Mouse (Mus musculus) limb, embryonic 12.5 days (tissue): ENCODE measurements around the gene Slc25a20. TPM values are rescaled to one million over a fixed set of nuclear protein-coding genes. Genes with fewer than 3 reads are reported as not detected.

Experiments
- ATAC-seq: fragments of 200-750 bp; cut with Nextera tagmentation; 2 replicates; pipeline ENCODE4 v1.8.0; 2017; ENCODE audit warnings: low read depth, moderate TSS enrichment; ENCODE audit not compliant: insufficient number of reproducible peaks, insufficient read depth, low FRiP score, low TSS enrichment
- H3K27ac ChIP-seq: fragments of 300-500 bp; sonication (generic); 2 replicates; pipeline ENCODE4 v1.5.1; 2016; ENCODE audit warnings: mild to moderate bottlenecking, moderate library complexity
- H3K27me3 ChIP-seq: fragments of 300-500 bp; sonication (generic); 2 replicates; pipeline ENCODE4 v1.6.1; 2016; ENCODE audit warnings: mild to moderate bottlenecking, moderate library complexity
- H3K36me3 ChIP-seq: fragments of 300-500 bp; sonication (generic); 2 replicates; pipeline ENCODE4 v1.6.1; 2016; ENCODE audit warnings: mild to moderate bottlenecking, moderate library complexity
- H3K4me1 ChIP-seq: fragments of 300-500 bp; sonication (generic); replicated peaks from 2 replicates; pipeline ENCODE4 v1.6.1; 2016
- H3K4me2 ChIP-seq: fragments of 300-500 bp; sonication (generic); 2 replicates; pipeline ENCODE4 v1.6.1; 2016; ENCODE audit warnings: mild to moderate bottlenecking, moderate library complexity
- H3K4me3 ChIP-seq: fragments of 300-500 bp; sonication (generic); replicated peaks from 2 replicates; pipeline ENCODE4 v1.5.1; 2016; ENCODE audit warnings: mild to moderate bottlenecking
- H3K9ac ChIP-seq: fragments of 300-500 bp; sonication (generic); replicated peaks from 2 replicates; pipeline ENCODE4 v1.6.1; 2016; ENCODE audit warnings: mild to moderate bottlenecking, moderate library complexity
- H3K9me3 ChIP-seq: fragments of 300-500 bp; sonication (generic); 2 replicates; pipeline ENCODE4 v1.6.1; 2016; ENCODE audit warnings: mild to moderate bottlenecking, moderate library complexity
- WGBS: fragments of 180-500 bp; shearing (Covaris S2); methylation state at CpG from one replicate; pipeline ENCODE4 v1.1.7; 2016; 5-methylcytosine and 5-hydroxymethylcytosine counted together
- polyA plus RNA-seq: library from polyadenylated mRNA; unstranded; fragments of >200 nt; fragmentation: Nextera tagmentation; extraction: Ambion mirVana; gene quantifications from 2 replicates; pipeline ENCODE4 v1.2.1, GENCODE M21; 2016

The Slc25a20 gene
- polyA plus RNA-seq, 1 experiment from 2014 or later: 40.7 TPM

DNA sequence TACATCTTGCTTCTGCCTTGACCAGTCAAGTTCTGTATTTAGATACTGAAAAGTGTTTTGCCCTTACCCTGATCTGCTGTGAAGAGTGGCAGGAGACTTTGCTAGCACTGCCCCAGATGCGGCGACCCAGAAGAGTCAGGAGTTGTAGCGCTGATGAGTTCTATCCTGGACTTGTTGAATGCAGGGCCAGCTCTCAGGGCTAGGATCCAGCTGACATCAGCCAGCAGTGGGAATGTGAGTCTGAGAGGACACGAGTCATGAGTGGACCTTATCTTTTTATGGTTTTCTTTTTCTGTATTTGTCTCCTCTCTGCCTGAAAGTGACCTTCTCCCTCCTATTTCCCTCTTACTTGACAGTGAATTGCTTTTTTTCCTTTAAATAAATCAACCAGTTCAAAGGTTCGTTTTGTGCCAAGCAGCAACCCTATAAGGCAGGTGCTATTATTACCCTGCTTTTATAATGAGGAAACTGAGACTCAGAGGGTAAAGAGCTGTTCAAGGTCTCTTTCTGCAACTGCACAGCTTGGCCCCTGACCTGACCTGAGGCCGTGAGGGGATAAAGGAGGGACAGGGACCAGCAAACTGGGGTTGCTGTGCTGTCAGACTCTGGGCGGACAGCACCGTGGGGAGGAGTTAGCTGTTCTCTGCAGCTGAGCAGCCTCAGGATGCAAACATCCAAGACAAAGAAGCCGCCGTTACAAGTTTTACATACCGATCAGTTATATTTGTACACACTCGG is 41.7 kb downstream of the Slc25a20 start:
- Histone ChIP-seq H3K4me3 (no peak overlapping the region), H3K4me1 (no peaks in the 10 kb centered on the region), H3K36me3 (no peaks in the 10 kb centered on the region), H3K27me3 (no peaks in the 10 kb centered on the region), H3K9ac (no peak overlapping the region), H3K9me3 (no peaks in the 10 kb centered on the region), H3K4me2 (no peak overlapping the region), H3K27ac (no peak overlapping the region)
- ATAC-seq: no peak
- WGBS: 56% methylated on average over 12 of the region's 12 CpGs

DNA sequence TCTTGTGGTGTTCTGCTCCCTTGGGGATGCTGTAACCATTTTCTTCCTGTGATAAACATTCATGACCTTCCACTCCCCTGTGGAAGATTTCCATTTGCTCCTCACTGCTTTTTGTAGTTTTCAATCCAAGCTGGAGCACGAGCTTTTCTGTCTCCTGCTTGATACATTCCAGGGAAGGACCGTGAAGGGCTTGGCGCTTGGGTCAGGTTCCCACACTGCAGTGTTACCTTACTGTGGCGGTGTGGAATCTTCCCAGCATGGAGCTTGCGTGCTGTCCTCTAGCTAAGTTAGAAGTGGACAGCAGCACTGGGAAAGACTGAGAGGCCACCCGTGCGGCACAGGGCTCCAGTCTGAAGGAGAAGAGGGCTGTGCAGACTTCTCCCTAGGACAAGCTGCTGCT is 42.7 kb downstream of the Slc25a20 start:
- H3K9ac ChIP-seq: no peak overlapping the region
- 79% methylated on average over 7 of the region's 7 CpGs for WGBS
- no peaks in the 10 kb centered on the region for H3K9me3 ChIP-seq
- H3K27ac ChIP-seq: no peak overlapping the region
- ATAC-seq: no peak
- no peaks in the 10 kb centered on the region for H3K36me3 ChIP-seq
- H3K4me2 ChIP-seq: no peak overlapping the region
- no peak overlapping the region for H3K4me3 ChIP-seq
- H3K27me3 ChIP-seq: no peaks in the 10 kb centered on the region
- H3K4me1 ChIP-seq: no peaks in the 10 kb centered on the region

DNA sequence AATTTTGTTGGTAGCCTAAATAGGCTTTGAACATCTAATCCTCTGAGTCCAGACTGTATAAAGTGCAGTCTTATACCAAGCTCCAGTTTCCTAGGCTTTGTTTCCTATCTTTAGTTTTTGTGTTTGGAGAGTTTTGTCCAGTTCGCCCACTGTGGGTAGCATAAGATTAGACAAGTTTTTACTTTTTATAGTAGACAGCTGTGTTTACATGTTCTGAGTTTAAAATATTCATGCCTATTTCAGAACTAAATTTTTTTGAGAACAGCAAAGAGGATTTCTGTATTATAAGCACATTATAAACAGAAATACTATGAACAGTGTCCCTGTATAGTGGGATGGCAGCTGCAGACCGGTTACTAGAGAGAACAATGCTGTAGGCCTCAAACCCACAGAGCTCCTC is 45.3 kb downstream of the Slc25a20 start:
- no peaks in the 10 kb centered on the region for H3K4me1 ChIP-seq
- no peaks in the 10 kb centered on the region for H3K27me3 ChIP-seq
- H3K27ac ChIP-seq: no peak overlapping the region
- no peaks in the 10 kb centered on the region for H3K36me3 ChIP-seq
- no peak overlapping the region for H3K4me2 ChIP-seq
- WGBS: 91% methylated on average over 2 of the region's 2 CpGs
- no peak for ATAC-seq
- H3K9ac ChIP-seq: no peak overlapping the region
- no peak overlapping the region for H3K4me3 ChIP-seq
- no peaks in the 10 kb centered on the region for H3K9me3 ChIP-seq

DNA sequence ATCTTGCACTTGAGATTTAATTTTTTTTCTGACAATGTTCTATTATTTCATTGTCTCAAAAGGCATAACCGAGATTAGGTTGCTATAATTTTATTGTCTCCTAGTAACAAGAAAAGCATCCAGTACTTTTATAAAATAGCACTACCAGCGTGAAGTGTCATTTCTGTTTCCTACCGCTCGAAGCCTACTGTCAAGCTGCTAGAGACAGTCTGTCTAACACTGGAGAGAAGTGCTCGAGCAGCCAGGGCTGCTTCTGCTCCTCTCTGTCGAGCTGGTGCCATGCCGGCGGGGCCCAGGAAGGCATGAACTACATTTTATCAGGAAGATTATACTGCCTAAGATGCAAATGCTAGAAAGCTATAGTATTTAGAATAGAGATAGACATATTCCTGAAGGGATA is 46.9 kb downstream of the Slc25a20 start:
- no peak overlapping the region for H3K4me2 ChIP-seq
- no peak overlapping the region for H3K4me3 ChIP-seq
- H3K27ac ChIP-seq: no peak overlapping the region
- H3K27me3 ChIP-seq: no peaks in the 10 kb centered on the region
- H3K4me1 ChIP-seq: no peaks in the 10 kb centered on the region
- no peak for ATAC-seq
- WGBS: 92% methylated on average over 8 of the region's 8 CpGs
- no peaks in the 10 kb centered on the region for H3K9me3 ChIP-seq
- no peaks in the 10 kb centered on the region for H3K36me3 ChIP-seq
- no peak overlapping the region for H3K9ac ChIP-seq

DNA sequence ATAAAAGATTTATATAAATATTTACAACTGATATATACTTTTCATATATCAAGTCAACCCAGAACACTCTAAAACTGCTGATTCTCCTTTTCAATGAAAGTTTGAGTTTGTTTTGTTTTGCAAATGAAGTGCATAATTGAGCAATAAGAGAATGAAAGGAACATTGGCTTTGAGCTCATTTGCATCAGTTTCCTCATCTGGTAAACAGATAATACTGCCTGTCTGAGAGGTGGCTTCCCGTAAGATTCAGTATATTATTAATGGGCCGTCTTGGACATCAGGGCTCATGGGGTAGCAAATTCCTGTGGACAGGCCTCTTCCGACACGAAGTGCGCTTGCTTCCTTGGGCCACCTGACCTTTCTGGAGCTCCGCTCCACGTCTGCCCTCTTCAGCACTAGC is 48.9 kb downstream of the Slc25a20 start:
- H3K27me3 ChIP-seq: no peaks in the 10 kb centered on the region
- H3K27ac ChIP-seq: no peak overlapping the region
- no peak overlapping the region for H3K4me2 ChIP-seq
- no peak overlapping the region for H3K4me3 ChIP-seq
- H3K4me1 ChIP-seq: no peaks in the 10 kb centered on the region
- no peak for ATAC-seq
- WGBS: 86% methylated on average over 7 of the region's 7 CpGs
- no peak overlapping the region for H3K9ac ChIP-seq
- H3K9me3 ChIP-seq: no peaks in the 10 kb centered on the region
- no peaks in the 10 kb centered on the region for H3K36me3 ChIP-seq

DNA sequence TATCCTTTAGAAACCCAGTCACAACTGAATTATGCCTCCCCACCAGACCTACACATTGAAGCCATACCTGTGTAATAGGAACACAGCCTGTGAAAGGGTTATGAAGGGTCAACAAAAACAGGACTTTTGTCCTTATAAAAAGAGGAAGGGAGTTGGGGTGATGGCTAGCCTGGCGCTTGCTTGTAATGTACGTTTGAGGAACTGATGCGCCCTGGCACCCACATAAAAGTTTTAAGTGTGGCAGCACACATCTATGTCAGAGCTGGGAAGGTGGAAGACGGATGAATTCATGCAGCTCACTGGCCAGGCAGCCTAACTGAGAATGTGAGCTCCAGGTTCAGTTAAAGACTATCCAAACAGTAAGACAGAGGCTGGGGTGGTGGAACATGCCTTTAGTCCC is 54.3 kb downstream of the Slc25a20 start:
- H3K36me3 ChIP-seq: peaks cover 26% of the 10 kb centered on the region
- no peaks in the 10 kb centered on the region for H3K27me3 ChIP-seq
- no peak overlapping the region for H3K27ac ChIP-seq
- H3K4me2 ChIP-seq: no peak overlapping the region
- no peak overlapping the region for H3K4me3 ChIP-seq
- no peaks in the 10 kb centered on the region for H3K9me3 ChIP-seq
- H3K9ac ChIP-seq: no peak overlapping the region
- ATAC-seq: no peak
- no peaks in the 10 kb centered on the region for H3K4me1 ChIP-seq
- 93% methylated on average over 4 of the region's 4 CpGs for WGBS

DNA sequence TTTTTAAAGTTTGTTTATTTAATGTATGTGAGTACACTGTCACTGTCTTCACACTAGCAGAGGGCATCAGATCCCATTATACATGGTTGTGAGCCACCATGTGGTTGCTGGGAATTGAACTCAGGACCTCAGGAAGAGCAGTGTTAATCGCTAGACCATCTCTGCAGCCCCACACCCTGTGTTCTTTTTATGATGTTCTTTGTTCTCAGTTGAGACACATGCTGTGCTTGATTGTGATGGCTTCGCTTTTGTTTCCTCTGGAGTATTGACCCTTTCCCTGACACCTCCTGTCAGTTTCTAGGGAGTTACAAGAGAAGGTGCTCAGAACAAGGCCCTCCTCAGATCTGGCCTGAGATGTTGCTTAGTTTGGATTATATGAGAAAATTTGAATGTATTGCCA is 61.9 kb downstream of the Slc25a20 start:
- Histone ChIP-seq H3K9ac (no peak overlapping the region), H3K4me2 (no peak overlapping the region), H3K9me3 (no peaks in the 10 kb centered on the region), H3K27ac (no peak overlapping the region), H3K27me3 (no peaks in the 10 kb centered on the region), H3K36me3 (peaks cover 40% of the 10 kb centered on the region; the same call in 1 of the 2 replicates), H3K4me3 (no peak overlapping the region), H3K4me1 (no peaks in the 10 kb centered on the region)
- WGBS: 58% methylated on average over 2 of the region's 2 CpGs
- no peak for ATAC-seq

DNA sequence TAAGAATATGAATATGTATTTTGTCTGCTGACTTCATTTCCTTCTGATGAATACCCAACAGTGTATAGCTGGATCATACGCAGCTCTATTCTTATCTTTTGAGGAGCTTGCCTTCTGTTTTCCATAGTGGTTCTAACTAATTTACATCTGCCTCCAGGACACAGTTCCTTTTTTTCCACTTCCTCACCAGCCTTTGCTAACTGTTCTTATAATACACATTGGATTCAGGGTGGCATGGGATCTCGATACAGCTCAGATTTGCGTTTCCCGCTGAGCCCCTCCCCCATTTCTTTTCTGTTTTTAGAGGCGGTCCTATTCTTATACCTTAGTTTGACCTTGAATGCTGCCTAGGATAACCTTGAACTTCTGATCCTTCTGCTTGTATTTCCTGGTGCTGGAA is 64.2 kb downstream of the Slc25a20 start:
- Histone ChIP-seq H3K4me2 (no peak overlapping the region), H3K4me3 (no peak overlapping the region), H3K4me1 (no peaks in the 10 kb centered on the region), H3K27me3 (no peaks in the 10 kb centered on the region), H3K36me3 (peaks cover 28% of the 10 kb centered on the region; the same call in 1 of the 2 replicates), H3K27ac (no peak overlapping the region), H3K9me3 (no peaks in the 10 kb centered on the region), H3K9ac (no peak overlapping the region)
- ATAC-seq: no peak
- WGBS: 95% methylated on average over 5 of the region's 5 CpGs

DNA sequence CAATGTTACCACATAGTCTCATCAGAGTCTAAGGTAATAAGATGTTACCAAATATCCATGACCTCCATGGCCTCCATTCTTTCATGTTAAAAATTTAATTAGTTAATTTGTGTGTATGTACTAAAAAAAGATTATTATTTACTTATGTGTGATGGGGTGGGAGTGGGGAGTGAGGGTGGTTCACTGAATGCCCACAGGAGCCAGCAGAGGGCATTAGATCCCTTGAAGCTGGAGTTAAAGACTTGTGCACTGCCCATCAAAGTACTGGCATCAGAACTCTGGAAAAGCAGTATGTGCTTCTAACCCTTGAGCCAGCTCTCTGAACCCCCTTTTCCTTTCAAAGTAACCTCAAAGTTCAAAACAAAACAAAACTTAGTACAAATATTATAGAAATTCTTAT is 67.2 kb downstream of the Slc25a20 start:
- H3K36me3 ChIP-seq: peaks cover 23% of the 10 kb centered on the region
- no peak overlapping the region for H3K9ac ChIP-seq
- ATAC-seq: no peak
- no peaks in the 10 kb centered on the region for H3K27me3 ChIP-seq
- no peak overlapping the region for H3K27ac ChIP-seq
- H3K9me3 ChIP-seq: no peaks in the 10 kb centered on the region
- H3K4me3 ChIP-seq: no peak overlapping the region
- H3K4me2 ChIP-seq: no peak overlapping the region
- H3K4me1 ChIP-seq: no peaks in the 10 kb centered on the region

DNA sequence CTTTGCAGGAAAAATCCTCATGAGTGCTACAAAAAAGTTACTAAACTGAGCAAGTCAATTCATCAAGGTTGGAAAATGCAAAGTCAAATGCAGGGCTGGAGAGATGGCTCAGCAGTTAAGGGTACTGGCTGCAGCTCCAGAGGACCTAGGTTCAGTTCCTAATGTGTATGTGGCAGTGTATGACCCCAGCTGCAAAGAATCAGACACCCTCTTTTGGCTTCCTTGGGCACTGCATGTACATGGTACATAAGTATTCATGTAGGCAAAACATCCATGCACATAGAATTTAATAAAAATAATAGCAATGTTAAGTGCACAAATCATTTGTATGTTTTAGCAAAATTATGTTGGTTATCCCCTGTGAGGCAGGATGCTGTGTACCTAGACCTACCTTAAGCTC is 70.6 kb downstream of the Slc25a20 start:
- no peak for ATAC-seq
- Histone ChIP-seq H3K4me3 (no peak overlapping the region), H3K4me1 (no peaks in the 10 kb centered on the region), H3K4me2 (no peak overlapping the region), H3K36me3 (peaks cover 48% of the 10 kb centered on the region), H3K9me3 (no peaks in the 10 kb centered on the region), H3K27me3 (no peaks in the 10 kb centered on the region), H3K27ac (no peak overlapping the region), H3K9ac (no peak overlapping the region)
